Mouse (Mus musculus): ENCODE data around the gene Mtrr.

GRCm38 (mm10) chr13:68581747-68582516 is at the start of gene Mtrr, which contains the start of gene Fastkd3:
- no peak for TF ChIP-seq CTCF (IDR thresholded peaks at IDR 0.05; ENCODE audit: low read depth)
- no peak for TF ChIP-seq EP300 (optimal IDR thresholded peaks at IDR 0.05)

Data from stomach, postnatal 0 days (tissue).